Mouse (Mus musculus): Measurements from ENCODE around the gene Ptprn2.

The Ptprn2 gene

GRCm38 (mm10) chr12:117163789-117164188, 678.3 kb downstream of the Ptprn2 start:
- no peak for DNase-seq (ENCODE audit: low read depth)

- DNase-seq (ENCODE audit: low read depth), result no peak
Observed at GRCm38 (mm10) chr12:117166266-117166665, 680.7 kb downstream of the Ptprn2 start.

DNA sequence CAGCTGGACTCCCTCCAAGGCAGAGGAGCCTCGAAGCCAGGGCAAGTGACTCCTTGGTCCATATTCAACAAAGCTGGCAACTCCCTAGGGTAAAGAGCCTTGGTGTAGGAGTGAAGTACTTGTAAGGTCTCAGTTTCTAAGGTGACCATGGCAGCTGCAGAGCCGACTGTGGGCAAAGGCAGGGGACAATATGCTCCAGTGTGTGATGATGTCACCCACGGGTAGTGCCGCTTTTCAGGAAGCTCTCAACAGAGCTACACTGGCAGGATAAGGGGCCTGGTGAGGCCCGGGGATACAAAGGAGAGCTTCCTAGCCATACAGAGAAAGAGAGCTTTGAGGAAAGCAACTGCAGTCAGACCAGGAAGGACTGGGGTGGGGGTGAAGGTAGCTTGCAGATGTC, 684.1 kb downstream of the Ptprn2 start:
- no peak for DNase-seq (ENCODE audit: low read depth)

DNA sequence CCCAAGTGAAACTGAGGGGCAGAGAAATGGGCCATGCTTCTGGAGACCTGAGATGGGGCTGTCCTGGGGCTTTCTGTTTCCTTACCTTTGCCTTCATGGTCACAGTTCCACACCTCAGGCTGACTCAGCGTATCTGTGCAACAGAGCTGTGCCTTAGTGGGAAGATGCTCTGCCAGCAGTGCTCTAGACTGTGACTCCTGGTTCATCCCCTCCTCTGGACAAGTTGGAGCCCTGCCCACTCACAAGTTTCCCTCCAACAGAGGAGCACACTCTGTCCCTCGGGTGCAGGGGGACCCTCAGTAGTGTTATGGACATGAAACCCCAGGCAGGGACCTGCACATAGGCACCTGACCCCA, 687.0 kb downstream of the Ptprn2 start:
- DNase-seq (ENCODE audit: low read depth), result no peak

GRCm38 (mm10) chr12:117172885-117173529, 687.5 kb downstream of the Ptprn2 start:
- DNase-seq (ENCODE audit: low read depth), result no peak

GRCm38 (mm10) chr12:117174189-117174588, 688.7 kb downstream of the Ptprn2 start:
- no peak for DNase-seq (ENCODE audit: low read depth)

DNA sequence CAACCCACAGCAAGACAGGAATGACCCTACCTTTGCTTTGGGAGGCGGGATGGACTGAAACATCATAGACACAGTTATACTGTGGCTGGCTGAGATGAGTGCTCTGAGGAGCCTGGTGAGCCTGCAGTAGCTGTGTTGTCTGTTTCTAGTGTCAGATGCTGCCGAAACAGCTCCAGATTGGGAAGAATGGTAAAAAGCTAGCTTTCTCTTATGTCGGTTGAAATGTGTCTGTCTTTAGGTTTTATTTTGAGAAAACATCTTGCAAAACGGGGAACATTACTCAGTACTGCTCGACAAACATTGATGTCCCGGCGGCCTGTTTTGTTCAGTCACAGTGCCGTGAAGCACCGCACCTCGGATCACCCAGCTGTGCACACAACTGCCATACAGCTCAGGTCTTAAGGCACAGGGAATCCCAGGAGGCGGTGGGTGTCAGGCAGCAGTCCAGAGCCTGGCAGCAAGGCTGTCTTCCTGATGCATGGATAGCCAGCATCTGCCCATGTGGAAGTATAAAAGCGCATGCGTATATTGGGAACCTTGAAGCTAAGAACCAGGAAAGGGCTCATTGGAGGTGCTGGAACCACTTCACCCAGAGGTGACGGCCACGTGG, 689.7 kb downstream of the Ptprn2 start:
- DNase-seq (ENCODE audit: low read depth), result no peak

DNA sequence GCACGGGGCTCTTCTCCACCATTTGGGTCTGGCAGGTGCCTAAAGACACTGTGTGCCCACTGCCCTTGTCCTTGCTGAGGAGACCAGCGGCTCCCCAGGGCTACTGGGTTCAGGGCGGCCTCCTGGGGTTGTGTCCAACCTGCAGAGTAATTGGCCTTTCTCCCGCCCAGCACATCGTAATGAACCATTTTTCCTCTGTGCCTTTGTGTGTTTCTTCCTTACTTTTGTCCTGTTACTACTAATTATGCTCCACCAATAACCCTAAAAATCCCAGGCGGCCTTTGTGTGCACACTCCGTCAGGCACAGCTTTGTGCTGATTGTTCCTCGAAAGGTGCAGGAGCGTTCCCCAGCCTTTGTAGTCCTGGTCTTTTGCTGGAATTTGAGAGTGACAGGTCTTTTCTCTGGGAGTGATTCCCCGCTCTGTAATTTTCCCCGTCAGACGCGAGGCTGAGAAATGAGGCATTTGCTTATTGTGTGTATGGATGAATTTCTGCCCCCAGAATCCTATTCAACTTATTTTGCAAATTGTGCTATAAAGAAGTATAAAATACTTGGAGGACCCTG, 690.8 kb downstream of the Ptprn2 start:
- DNase-seq (ENCODE audit: low read depth), result no peak

DNA sequence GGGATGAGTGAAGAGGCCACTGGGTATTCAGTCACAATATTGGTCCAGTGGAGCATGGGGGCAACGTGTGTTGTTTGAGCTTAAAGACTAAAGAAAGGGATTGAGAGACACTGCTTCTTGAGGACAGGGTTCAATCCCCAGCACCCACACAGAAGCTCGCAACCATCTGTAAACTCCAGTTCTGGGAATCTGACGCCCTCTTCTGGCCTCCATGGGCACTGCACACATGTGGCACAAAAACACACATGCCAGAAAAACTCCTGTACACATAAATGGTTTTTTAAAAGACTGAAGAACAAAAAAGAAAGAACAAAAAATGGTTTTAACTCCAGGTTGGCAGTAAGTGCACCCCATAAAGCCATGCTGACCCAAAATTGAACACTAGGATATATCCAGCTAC, 701.6 kb downstream of the Ptprn2 start:
- DNase-seq (ENCODE audit: low read depth), result no peak

DNA sequence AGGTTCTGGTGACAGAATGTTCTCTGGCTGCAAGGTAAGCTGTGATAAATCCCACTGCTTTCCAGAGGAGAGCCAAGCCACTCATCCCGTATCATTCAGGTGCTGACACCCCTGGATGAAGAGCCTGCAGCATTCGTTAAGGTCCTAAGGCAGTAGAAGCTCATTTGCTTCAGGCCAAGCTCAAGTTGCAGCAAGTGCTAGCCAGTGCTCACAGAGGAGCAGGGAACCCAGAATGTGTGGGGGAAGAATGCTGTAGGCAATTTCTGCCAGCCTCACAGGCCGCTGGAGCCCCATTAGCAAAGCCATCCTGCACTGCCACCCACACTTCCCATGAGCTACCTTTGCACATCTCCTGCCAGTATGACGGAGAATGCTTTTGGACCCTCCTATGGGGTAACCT, 706.5 kb downstream of the Ptprn2 start:
- DNase-seq (ENCODE audit: low read depth), result no peak

DNA sequence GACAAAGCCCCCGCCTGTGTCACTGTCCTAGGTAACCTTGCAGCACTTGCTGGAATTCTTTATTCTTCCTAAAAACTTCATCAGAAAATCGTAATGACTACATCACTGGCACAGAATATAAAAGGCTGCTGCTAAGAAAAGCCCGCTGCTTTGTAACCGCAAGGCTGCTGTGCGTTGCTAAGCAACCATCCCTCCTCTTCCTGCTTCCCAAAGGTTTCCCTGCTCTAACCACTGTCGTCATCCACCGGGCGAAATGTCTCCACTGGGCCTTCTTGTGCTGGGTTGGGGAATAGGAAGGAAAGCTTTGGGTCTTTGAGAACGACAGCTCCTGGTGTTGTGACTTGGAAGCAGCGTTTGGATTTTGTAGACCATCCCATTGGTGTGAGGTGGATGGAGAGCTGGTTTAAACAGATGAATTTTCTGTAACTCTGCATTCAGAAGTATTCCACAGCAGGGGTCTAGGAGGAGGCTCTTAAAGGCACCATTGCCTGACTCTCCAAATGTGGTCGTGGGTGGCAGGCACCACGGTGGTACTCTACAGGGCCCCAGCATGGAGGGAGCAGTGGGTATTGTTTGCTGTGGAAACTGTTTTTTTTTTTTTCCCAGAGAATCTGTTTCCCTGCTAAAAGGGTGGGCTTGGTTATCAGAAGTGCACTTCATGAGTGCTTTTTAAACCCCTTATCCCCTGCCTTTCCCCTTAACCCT, 711.4 kb downstream of the Ptprn2 start:
- no peak for DNase-seq (ENCODE audit: low read depth)

DNA sequence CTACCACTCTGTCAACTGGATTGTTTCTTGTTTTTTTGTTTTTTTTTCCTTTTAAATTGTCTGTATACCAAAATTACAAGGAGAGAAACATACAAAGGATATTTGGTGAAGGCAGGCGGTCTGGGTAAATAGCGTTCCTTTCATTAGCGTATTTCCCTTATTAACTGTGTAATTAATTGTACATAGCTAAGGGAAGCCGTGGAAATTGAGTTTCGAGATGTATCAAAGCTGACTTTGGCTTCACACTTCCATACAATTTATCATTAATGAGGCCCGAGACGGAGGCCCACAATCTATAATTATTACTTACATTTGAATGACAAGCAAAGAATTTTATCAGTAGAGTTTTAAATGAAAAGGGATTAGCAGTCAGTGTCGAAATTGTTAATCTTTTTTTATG, 712.6 kb downstream of the Ptprn2 start:
- DNase-seq (ENCODE audit: low read depth), result no peak

GRCm38 (mm10) chr12:117200117-117200516, 714.6 kb downstream of the Ptprn2 start:
- no peak for DNase-seq (ENCODE audit: low read depth)

- no peak for DNase-seq (ENCODE audit: low read depth)
Observed at GRCm38 (mm10) chr12:117200590-117200989, 715.1 kb downstream of the Ptprn2 start.

GRCm38 (mm10) chr12:117203506-117203905, 718.0 kb downstream of the Ptprn2 start:
- no peak for DNase-seq (ENCODE audit: low read depth)

DNA sequence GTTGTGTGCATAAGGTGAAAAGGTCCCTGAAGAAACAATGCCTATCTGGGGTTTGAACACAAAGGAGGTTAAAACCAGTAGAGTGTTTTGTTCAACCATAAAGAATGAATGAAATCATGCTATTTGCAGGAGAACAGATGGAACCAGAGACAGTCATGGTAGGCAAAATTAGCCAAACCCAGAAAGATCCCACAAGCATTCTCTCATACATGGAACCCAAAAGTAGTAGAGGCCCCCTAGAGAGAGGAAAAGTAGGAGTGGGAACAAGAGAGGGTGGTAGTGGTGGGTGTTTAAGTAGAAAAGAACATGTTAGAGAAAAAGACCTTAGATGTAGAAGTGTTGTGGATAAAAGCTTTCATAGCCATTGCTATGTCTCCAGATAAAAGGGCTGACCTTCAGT, 719.4 kb downstream of the Ptprn2 start:
- DNase-seq (ENCODE audit: low read depth), result no peak

DNA sequence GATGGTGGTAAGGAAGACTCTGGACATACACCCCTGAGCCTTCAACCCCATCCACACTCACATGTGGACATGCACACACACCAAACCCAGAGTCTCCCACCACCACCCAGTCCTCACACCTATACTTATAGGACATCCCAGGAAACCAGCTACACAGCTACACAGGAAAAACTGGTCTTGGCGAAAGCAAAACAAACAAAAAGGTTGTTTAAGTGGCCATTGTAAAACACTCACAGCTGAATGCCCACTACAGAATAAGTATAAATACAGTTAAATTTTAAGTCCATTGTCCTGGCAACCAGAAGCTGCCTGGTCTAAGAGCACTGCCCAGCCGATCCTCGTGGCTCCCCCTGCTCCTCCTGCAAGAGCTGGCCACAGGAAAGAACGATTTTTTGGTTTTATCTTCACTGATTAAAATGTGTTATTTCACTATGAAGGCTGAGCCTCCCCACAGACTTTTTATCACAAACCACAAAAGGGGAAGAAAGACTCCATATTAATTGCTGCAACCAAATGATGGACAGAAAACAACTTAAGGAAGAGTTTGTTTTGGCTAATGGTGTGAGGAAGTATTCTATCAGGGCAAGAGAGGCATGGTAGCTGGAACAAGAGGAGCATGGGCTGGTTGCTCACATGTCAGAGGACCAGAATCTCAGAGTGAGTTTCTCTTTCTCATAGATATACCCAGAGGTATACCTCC, 722.1 kb downstream of the Ptprn2 start:
- no peak for DNase-seq (ENCODE audit: low read depth)

DNA sequence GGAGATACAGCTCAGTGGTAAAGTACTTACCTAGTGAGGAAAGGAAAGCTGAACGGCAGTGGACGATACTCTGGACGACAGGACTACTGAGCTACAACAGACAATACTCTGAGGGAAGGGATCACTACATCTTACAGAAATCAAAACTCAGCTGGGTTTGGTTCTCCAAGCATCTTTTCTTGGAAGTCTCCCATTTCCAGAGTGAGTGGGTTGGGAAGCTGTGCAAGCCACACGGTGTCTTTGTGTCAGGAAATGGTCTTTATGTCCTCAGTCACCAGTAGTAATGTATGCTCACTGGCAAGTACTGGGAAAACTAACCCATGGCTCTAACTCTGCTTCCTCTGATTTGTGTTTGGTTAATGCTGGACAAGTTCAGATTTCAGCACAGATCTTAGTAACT, 724.9 kb downstream of the Ptprn2 start:
- DNase-seq (ENCODE audit: low read depth), result no peak

GRCm38 (mm10) chr12:117213531-117213930, 728.0 kb downstream of the Ptprn2 start:
- no peak for DNase-seq (ENCODE audit: low read depth)

DNA sequence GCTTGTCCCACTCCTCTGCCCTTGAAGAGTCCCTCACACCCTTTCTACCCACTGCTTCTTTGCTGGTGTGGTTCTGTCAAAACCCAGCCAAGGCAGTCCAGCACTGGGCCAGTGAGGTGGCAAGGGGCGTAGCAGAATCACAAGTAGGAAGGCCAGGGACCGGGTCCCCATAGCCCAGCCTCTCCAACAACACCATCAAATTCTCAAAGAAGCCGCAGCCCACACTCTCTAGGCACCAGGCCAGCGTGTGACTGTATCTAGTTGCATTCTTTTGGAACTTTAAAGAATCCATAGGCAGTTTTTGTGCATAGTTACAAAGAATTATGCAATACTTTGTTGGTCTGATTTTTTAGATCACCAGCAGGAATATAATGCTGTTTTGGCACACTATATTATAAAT, 728.8 kb downstream of the Ptprn2 start:
- no peak for DNase-seq (ENCODE audit: low read depth)

GRCm38 (mm10) chr12:117214919-117215318, 729.4 kb downstream of the Ptprn2 start:
- no peak for DNase-seq (ENCODE audit: low read depth)

- no peak for DNase-seq (ENCODE audit: low read depth)
Observed at GRCm38 (mm10) chr12:117221909-117222308, 736.4 kb downstream of the Ptprn2 start.

DNA sequence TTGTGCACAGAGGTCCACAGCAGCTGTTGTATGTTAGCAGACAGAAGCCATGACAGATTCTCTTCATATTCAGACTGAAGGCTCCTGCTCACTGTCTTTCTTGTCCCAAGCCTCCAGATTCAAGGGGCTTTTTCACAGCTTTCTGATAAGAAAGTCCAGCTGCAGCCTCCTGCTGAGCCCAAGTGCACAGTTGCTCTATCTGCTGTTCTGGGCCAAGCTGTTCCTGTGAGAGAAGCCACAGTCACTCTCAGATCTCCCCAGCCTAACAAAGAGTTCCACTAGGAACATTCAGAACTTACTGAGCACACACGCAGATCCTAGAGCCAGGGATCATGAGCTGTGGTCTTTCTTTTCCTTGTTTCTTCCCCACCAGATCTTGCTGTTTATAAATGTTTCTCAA, 738.5 kb downstream of the Ptprn2 start:
- DNase-seq (ENCODE audit: low read depth), result no peak
